Mouse (Mus musculus) brain, embryonic 14.5 days (tissue): ENCODE results near the gene Caskin1. TPM values are rescaled to one million over a fixed set of nuclear protein-coding genes. Genes with fewer than 3 reads are reported as not detected.
A peak's percentile ranks its signal among the peaks of the same experiment; 100 is the strongest.

Source experiments
- DNase-seq: peaks from one replicate; pipeline ENCODE4 v3.0.0-alpha.2; 2011; ENCODE audit warnings: low read depth
- CTCF ChIP-seq: fragments of 200-500 bp; IDR thresholded peaks from 2 replicates; pipeline ENCODE4 v1.5.1; 2012; ENCODE audit warnings: inconsistent platforms, mild to moderate bottlenecking, moderate library complexity, borderline replicate concordance; ENCODE audit not compliant: insufficient read depth, insufficient read length; ENCODE audit errors: extremely low read depth
- POLR2A ChIP-seq: fragments of 200-500 bp; IDR thresholded peaks from 2 replicates; pipeline ENCODE4 v1.6.1; 2012; ENCODE audit warnings: mild to moderate bottlenecking, inconsistent platforms, borderline replicate concordance; ENCODE audit not compliant: poor library complexity, insufficient read depth, insufficient read length, severe bottlenecking; ENCODE audit errors: extremely low read depth
- polyA plus RNA-seq: library from polyadenylated mRNA; depleted of rRNA; stranded (reverse); fragments of >200 nt; gene quantifications from 2 replicates; pipeline ENCODE4 v1.2.3, GENCODE M21; 2012

Caskin1 gene
- polyA plus RNA-seq, 1 experiment = 142 TPM

DNA sequence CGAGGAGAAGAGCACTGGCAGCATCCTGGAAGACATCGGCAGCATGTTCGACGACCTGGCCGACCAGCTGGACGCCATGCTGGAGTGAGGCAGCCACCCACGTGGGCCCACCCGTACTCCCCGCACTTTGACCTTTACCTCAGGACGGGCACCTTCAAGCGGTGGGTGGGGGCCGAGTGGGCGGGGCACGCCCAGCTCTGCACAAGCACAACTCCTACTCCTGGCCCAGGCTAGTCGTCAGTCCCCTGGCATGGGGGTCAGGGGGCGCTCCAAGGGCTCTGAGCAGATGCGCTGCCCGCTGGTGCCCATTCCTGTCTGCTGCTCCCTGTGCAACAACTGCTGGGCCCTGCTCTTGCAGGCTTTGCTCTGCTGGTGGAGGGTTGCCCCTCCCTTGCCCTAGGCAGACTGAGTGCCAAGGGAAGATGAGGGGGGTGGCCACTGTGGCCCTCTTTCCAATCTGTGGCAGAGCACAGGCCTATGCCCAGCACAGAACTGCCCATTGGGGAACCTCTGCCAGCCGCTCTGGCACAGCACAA is 18.8 kb downstream of the Caskin1 start:
- TF ChIP-seq POLR2A (no peak), CTCF (no peak)
- DNase-seq = no peak

DNA sequence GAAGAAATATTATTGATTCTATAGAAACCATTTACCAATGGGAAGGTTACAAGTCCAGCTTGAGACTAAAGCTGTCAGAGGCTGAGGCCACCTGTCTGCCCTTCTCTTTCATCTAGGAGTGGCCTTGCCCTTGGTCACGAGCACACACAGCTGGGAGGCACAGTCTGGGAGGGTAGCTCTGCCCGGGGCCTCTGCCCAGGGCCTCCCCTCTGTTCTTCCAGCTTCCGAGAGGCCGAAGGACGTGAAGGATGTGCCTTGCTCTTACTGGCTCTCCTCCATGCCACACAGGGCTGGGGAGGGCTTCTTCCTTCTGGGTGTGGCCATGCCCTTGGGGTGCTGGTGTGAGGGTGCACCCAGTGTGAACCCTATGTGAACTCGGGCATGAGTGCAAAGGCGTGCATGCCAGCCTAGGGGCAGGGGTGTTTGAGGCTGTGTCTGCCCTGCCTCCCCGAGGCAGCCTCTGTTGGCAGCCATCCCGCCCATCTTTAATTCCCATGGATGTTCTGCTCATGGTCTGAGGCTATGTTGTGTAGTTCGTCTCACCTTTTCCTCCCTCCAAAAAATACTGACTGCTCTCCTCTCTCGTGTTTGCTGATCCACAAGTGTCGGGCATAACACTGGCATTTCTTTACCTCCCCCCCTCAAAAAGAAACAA is 19.5 kb downstream of the Caskin1 start:
- no peak for DNase-seq
- no peak for TF ChIP-seq CTCF
- TF ChIP-seq POLR2A = no peak

DNA sequence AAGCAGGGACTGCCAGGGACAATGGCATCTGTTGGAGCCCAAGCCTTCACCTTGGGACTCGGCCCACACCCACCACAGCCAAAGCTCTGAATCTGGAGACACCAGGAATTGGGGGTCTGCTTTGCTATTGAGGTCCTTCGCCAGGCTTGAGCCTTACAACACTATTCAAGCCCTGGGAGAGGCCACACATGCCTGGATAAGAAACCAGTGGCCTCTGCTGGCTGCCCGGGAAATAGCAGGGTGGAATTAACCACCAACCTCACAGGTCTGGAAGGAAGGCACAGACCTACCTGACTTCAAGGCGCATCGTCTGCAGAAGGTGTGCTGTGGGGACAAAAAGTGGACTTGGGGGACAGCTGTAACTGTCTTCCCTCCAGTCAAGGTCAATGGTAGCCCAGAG is 25.2 kb downstream of the Caskin1 start:
- peak; percentile 72 for DNase-seq
- TF ChIP-seq CTCF (peak; percentile 82), POLR2A (no peak)

DNA sequence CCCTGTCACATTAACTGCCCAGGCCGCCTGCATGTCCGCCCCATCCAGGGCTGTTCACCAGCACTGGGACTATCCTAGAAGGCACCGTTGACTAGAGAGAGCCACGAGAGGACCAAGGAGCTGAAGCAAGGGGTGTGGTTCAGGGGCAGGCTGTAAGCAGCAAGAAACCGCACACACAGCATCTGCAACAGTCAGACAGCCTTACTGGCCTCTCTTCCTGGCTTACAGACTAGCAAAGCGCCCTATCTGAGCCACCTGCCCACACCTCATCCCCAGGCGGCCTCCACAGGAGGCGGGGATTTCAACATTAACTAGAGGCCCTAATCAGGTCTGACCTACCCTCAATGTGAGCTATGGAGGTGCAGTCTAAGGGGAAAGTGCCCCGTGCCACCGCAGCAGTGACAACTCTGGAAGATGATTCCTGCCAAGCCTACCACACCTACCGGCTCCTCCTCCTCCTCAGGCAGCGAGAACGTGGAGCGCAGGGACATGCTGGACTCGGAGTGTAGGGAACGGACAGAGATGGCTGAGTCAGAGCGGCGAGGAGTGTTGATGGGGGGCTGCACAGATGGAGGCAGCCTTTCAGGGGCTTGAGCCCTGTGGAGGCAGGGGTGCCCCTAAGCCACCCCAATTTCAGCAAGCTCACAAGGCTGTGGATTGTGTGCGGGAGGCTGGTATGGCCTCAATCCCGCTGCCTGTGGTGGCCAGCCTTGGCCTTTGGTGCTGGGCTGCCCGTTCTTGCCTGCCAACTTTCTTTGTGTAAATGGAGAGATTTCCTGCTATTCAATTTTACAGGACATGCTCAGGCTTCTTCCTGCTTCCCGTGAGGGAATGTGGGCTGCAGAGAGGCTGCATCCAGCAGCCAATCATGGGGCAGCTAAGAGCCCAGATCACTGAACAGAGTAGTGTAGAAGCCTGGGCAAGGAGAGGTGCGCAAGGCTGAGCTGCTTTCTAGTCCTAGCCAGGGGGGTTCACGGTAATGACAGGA is 26.2 kb downstream of the Caskin1 start:
- DNase-seq = no peak
- TF ChIP-seq POLR2A (no peak), CTCF (no peak)

DNA sequence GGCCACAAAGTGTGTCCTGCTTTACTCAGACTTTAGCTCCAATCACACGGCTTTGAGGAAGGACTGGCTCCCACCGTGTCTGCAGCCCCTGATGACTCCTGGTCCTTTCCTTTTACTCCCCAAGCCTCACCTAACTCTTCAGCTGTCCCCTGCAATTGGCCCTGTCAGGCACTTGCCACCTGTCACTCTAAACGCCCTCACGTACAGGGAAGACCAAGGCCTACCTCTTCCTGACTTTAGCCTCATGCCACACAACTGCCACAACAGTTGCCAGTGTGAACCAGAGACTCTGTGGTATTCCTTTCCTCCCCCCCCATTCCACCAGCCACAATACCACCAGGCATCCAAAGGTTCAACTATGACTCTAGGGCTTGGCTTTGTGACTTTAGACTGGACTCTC is 32.0 kb downstream of the Caskin1 start:
- TF ChIP-seq POLR2A (no peak), CTCF (no peak)
- no peak for DNase-seq

DNA sequence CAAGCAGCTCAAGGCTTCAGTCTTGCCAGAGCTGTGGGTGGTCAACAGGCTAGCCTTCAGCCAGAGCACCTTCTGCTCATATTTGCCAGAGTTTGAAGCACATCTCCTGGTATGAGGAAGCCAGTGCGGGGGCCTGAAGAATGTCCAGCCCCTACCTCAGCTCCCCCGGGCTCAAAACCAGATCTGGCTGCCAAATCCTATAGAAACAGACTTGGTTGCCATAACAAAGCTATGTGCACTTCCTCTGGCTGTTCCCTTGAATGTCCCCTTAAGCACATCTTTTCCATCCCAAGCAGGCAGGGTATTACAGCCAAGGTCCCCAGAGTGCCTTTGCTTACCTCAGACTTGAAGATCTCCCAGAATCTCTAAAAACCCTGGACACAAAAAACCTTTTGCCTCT is 36.3 kb downstream of the Caskin1 start:
- no peak for TF ChIP-seq POLR2A
- TF ChIP-seq CTCF = no peak
- no peak for DNase-seq

DNA sequence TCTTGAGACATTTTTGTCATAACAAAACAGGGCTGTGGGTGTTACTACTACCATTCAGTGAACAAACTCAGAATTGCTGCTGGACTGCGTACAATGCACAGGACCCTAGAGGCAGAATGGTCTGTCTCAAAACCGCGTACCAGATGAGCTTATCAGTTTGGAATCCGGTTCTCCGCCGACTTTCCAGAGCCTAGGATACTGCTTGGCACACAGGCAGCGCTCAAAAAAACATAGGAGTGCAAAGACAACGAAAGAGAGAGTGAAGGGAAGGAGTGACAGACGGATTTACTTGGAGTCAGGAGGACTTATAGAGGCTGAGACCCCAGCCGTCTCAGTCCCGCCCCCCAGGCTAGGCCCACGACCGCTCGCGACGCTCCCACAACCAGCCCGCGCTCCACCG is 38.9 kb downstream of the Caskin1 start:
- no peak for DNase-seq
- no peak for TF ChIP-seq POLR2A
- TF ChIP-seq CTCF = no peak

- peak; percentile 100 for DNase-seq
- TF ChIP-seq CTCF (no peak), POLR2A (peak; percentile 89; the same call in 1 of the 2 replicates)
Observed at GRCm38 (mm10) chr17:24527723-24528559, 39.5 kb downstream of the Caskin1 start, which contains the start of gene Traf7. Gene Traf7, minus strand, starts transcription at chr17:24527938.

GRCm38 (mm10) chr17:24528560-24528918 is 40.1 kb downstream of the Caskin1 start:
- TF ChIP-seq POLR2A (no peak), CTCF (no peak)
- DNase-seq = no peak

DNA sequence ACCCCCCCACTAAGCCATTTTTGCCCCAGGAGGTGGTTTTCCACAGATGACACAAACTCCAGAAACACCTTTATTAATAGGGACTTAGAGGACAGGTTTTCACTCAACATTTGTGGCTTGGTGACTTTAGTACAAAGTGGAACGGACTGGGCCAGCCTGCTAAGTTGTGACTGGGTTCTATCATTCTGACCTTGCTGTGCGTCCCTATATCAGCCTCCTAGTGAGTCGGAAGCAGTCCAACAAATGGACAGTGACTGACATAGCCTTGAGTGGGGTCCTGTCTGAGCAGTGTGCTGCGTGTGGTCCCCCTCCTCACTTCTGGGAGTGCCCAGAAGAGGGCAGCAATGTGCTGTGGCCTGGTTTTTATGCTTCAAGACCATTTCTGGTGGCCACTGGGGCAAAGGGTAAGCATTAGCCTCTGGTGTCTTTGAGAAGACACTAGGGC is 40.6 kb downstream of the Caskin1 start:
- peak; percentile 86 for DNase-seq
- peak; percentile 86 for TF ChIP-seq CTCF
- 0 out of 2 replicates have a peak, but pooled peaks have one; percentile 2 for TF ChIP-seq POLR2A
